Mouse (Mus musculus): ENCODE data around the gene Gm19345. TPM values are rescaled to one million over a fixed set of nuclear protein-coding genes. Genes with fewer than 3 reads are reported as not detected.
A peak's percentile ranks its signal among the peaks of the same experiment; 100 is the strongest.

Gene Gm19345
- polyA plus RNA-seq, 1 experiment from 2014 or later, result not detected

DNA sequence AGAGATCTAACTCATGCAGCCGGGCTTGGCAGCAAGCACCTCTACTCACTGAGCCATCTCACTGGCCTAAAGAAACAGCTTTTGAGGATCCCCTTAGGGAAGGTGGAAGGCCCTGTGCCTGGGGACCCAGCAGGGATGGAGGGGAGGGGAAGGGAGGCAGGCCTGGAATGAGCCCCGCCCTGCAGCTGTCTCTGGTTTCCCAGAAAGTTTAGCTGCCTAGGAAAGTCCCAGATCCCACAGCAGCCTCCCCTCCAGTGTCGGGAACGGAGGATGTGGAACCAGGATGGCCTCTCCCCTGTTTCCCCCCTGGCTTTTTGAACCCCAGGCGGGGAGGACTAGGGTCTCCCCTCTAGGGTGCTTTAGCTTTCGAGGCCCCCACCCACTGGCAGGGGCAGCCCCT is 25.0 kb upstream of the Gm19345 start:
- DNase-seq (no peak), ATAC-seq (ENCODE audit: insufficient read depth) (no peak)
- no peak overlapping the region for H3K4me2 ChIP-seq
- H3K9me3 ChIP-seq (ENCODE audit: low read depth, low read length), result no peaks in the 10 kb centered on the region
- TF ChIP-seq CTCF (IDR thresholded peaks at IDR 0.05; ENCODE audit: low read depth), result no peak
- H3K9ac ChIP-seq, result no peak overlapping the region
- no peak overlapping the region for H3K27ac ChIP-seq (ENCODE audit: low read depth)
- H3K36me3 ChIP-seq (ENCODE audit: insufficient read depth), result no peaks in the 10 kb centered on the region
- peaks cover 21% of the 10 kb centered on the region for H3K4me1 ChIP-seq (ENCODE audit: insufficient read depth)
- WGBS, result 40% methylated on average over 6 of the region's 6 CpGs
- no peak overlapping the region for H3K4me3 ChIP-seq (ENCODE audit: low read depth, low read length)
- H3K27me3 ChIP-seq (ENCODE audit: insufficient read depth, low read length), result peaks cover 6% of the 10 kb centered on the region; the same call in 1 of the 2 replicates

DNA sequence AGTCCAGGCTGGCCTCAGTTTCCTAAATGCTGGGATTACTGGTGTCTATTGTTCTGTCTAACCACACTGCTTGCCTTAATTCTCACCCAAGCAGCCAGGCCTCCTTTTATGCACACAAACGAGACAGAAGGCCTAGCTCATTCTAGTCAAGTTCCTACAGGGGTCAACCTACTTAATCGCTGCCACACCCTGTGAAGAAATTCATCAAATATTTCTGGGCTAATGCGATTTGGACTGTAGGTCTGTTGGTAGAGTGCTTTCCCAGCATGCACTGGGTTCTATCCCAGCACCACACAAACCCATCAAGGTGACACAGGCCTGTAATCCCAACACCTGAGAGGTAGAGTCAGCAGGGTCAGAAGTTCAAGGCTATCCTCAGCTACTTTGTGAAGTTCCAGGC is 22.1 kb upstream of the Gm19345 start:
- no peak for TF ChIP-seq CTCF (IDR thresholded peaks at IDR 0.05; ENCODE audit: low read depth)
- no peak overlapping the region for H3K9ac ChIP-seq
- WGBS, result 66% methylated on average over 3 of the region's 3 CpGs
- H3K27ac ChIP-seq (ENCODE audit: low read depth), result no peak overlapping the region
- no peaks in the 10 kb centered on the region for H3K27me3 ChIP-seq (ENCODE audit: insufficient read depth, low read length)
- no peak overlapping the region for H3K4me2 ChIP-seq
- DNase-seq (no peak), ATAC-seq (ENCODE audit: insufficient read depth) (no peak)
- H3K4me1 ChIP-seq (ENCODE audit: insufficient read depth), result peaks cover 5% of the 10 kb centered on the region
- H3K4me3 ChIP-seq (ENCODE audit: low read depth, low read length), result no peak overlapping the region
- no peaks in the 10 kb centered on the region for H3K9me3 ChIP-seq (ENCODE audit: low read depth, low read length)
- H3K36me3 ChIP-seq (ENCODE audit: insufficient read depth), result no peaks in the 10 kb centered on the region

DNA sequence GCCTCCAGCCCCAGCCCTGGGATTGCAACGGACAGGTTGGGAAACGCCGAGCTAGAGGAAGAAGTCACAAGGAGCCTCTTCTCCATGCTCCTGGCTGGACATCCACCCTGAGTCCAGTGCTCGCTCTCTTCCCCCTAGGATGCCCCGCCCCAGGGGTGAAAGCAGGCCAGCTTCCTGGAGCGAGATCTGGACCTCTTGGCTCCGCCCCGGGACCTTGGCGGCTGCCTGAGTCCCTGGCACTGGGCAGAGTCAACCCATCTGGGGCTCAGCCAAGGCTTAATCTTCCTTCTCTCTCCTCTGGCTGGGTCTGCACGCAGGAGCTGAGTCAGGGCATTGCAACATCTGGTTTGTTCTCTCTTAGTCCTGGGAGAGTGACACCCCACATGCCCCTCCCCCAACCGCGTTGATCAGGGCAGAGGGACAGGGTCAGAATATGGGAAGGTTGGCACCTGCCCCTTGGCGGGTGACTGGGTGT is 21.1 kb upstream of the Gm19345 start:
- Histone ChIP-seq H3K4me3 (ENCODE audit: low read depth, low read length) (no peak overlapping the region), H3K36me3 (ENCODE audit: insufficient read depth) (no peaks in the 10 kb centered on the region), H3K27me3 (ENCODE audit: insufficient read depth, low read length) (no peaks in the 10 kb centered on the region), H3K4me2 (peak overlapping the region; percentile 35), H3K27ac (ENCODE audit: low read depth) (no peak overlapping the region), H3K9ac (peak overlapping the region; percentile 11), H3K9me3 (ENCODE audit: low read depth, low read length) (no peaks in the 10 kb centered on the region), H3K4me1 (ENCODE audit: insufficient read depth) (peaks cover 5% of the 10 kb centered on the region)
- DNase-seq (peak; percentile 63), ATAC-seq (ENCODE audit: insufficient read depth) (peak; percentile 55)
- WGBS, result 14% methylated on average over 13 of the region's 13 CpGs
- no peak for TF ChIP-seq CTCF (IDR thresholded peaks at IDR 0.05; ENCODE audit: low read depth)

DNA sequence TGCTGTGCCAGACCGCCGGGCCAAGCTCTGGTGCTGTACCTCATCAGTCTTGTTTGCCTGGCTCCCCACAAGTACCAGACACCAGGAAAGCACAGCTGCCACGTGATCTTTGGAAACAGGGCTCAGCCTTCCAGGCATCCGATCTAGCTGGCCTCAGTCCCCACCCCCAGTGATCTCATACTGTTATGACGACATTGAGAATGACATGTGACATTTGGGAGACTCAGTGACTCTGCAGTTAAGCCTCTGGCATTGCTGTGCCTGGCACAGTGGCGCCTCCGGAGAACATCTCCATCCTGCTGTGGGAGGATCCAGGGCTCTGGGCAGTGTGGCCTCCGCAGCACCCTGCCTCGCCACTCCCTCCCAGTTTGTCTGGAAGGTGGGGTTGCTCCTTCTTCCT is 20.0 kb upstream of the Gm19345 start:
- Histone ChIP-seq H3K27me3 (ENCODE audit: insufficient read depth, low read length) (no peaks in the 10 kb centered on the region), H3K4me3 (ENCODE audit: low read depth, low read length) (no peak overlapping the region), H3K4me1 (ENCODE audit: insufficient read depth) (peaks cover 5% of the 10 kb centered on the region), H3K27ac (ENCODE audit: low read depth) (no peak overlapping the region), H3K9me3 (ENCODE audit: low read depth, low read length) (no peaks in the 10 kb centered on the region), H3K4me2 (no peak overlapping the region), H3K9ac (no peak overlapping the region), H3K36me3 (ENCODE audit: insufficient read depth) (no peaks in the 10 kb centered on the region)
- WGBS, result 36% methylated on average over 9 of the region's 9 CpGs
- ATAC-seq (ENCODE audit: insufficient read depth), result peak; percentile 37; the same call in 1 of the 2 replicates
- no peak for TF ChIP-seq CTCF (IDR thresholded peaks at IDR 0.05; ENCODE audit: low read depth)
- DNase-seq, result peak; percentile 21

DNA sequence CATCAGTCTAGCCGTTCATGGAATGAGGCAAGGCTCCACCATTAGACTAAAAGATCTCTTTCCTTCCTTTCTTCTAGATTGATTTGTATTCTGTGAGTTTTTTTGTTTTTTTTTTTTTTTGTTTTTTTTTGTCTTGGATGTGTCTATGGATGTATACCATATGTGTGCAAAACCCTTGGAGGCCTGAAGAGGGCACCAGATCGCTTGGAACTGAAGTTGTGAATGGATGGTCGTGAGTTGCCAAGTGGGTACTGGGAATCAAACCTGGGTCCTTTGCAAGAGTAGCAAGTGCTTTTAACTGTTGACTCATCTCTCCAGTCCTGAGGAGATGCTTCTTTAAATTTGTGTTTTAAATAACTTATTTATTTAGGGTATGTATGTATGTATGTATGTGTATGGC is 17.7 kb upstream of the Gm19345 start:
- Histone ChIP-seq H3K9ac (no peak overlapping the region), H3K36me3 (ENCODE audit: insufficient read depth) (no peaks in the 10 kb centered on the region), H3K9me3 (ENCODE audit: low read depth, low read length) (no peaks in the 10 kb centered on the region), H3K4me1 (ENCODE audit: insufficient read depth) (peaks cover 5% of the 10 kb centered on the region), H3K27me3 (ENCODE audit: insufficient read depth, low read length) (no peaks in the 10 kb centered on the region), H3K27ac (ENCODE audit: low read depth) (no peak overlapping the region), H3K4me3 (ENCODE audit: low read depth, low read length) (no peak overlapping the region), H3K4me2 (no peak overlapping the region)
- ATAC-seq (ENCODE audit: insufficient read depth) (no peak), DNase-seq (no peak)
- 54% methylated on average over 3 of the region's 3 CpGs for WGBS
- no peak for TF ChIP-seq CTCF (IDR thresholded peaks at IDR 0.05; ENCODE audit: low read depth)

DNA sequence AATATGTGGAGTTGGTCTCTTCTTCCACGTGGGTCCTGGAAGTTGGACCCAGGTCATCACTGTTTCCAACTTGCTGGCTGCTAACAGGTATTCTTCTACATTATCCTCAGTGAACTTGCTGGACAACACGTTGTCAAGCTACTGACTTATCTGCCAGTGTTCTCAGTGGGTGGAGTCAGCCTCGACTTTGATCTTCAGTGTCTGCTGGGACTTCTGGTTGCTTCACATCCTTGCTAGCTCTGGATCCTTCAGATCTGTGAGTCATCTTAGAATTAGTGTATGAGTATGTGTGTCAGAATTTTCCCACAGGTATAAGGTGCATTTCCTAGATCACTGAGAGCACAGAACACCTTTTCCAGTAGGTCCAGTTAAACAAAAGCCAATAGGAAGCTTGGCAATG is 15.0 kb upstream of the Gm19345 start:
- H3K27me3 ChIP-seq (ENCODE audit: insufficient read depth, low read length), result no peaks in the 10 kb centered on the region

DNA sequence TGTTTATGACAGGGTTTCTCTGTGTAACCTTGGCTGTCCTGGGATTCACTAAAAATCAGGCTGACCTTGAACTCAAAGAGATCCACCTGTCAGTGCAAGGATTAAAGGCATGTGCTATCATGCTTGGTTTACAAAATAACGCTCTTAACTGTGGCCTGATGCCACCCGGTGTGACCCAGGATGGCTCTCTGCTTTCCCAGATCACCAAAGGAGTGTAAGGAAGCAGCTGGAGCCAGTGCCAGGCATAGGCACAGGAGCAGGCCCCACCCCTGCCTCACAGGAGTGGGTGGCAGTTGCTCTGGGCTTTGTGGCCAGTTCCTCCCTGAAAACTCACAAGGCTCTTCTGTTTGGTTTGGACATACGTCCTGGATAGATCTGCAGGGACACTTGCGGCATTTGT is 11.4 kb upstream of the Gm19345 start:
- TF ChIP-seq CTCF (IDR thresholded peaks at IDR 0.05; ENCODE audit: low read depth), result no peak
- no peak overlapping the region for H3K4me2 ChIP-seq
- H3K27ac ChIP-seq (ENCODE audit: low read depth), result no peak overlapping the region
- DNase-seq (no peak), ATAC-seq (ENCODE audit: insufficient read depth) (no peak)
- H3K27me3 ChIP-seq (ENCODE audit: insufficient read depth, low read length), result peaks cover 8% of the 10 kb centered on the region; the same call in 1 of the 2 replicates
- no peak overlapping the region for H3K9ac ChIP-seq
- H3K36me3 ChIP-seq (ENCODE audit: insufficient read depth), result no peaks in the 10 kb centered on the region
- H3K4me3 ChIP-seq (ENCODE audit: low read depth, low read length), result no peak overlapping the region
- 69% methylated on average over 4 of the region's 4 CpGs for WGBS
- H3K9me3 ChIP-seq (ENCODE audit: low read depth, low read length), result no peaks in the 10 kb centered on the region
- H3K4me1 ChIP-seq (ENCODE audit: insufficient read depth), result no peaks in the 10 kb centered on the region

More for the DNA sequence above, 15.0 kb upstream of the Gm19345 start:
- Histone ChIP-seq H3K9me3 (ENCODE audit: low read depth, low read length) (no peaks in the 10 kb centered on the region), H3K9ac (no peak overlapping the region), H3K4me1 (ENCODE audit: insufficient read depth) (no peaks in the 10 kb centered on the region), H3K4me2 (no peak overlapping the region), H3K36me3 (ENCODE audit: insufficient read depth) (no peaks in the 10 kb centered on the region), H3K27ac (ENCODE audit: low read depth) (no peak overlapping the region), H3K4me3 (ENCODE audit: low read depth, low read length) (no peak overlapping the region)
- no peak for TF ChIP-seq CTCF (IDR thresholded peaks at IDR 0.05; ENCODE audit: low read depth)
- WGBS, result 52% methylated on average over 3 of the region's 3 CpGs
- ATAC-seq (ENCODE audit: insufficient read depth) (no peak), DNase-seq (no peak)

DNA sequence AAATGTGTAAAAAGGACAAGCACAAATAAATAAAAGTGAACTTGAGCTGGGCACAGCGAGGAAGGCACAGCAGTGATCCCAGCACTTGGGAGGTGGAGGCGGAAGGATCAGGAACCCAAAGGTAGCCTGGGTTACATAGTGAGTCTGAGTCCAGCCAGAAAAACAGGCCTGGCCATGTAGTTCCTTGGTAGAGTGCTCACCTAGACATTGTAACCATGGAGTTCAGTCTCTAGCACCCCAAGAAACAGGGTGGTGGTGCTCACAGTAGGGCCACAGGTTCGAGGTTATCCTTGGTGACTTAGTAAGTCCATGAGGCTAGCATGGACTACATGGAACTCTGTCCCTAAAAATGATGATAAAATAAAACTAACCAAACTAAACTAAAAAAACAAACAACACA is 10.9 kb upstream of the Gm19345 start:
- Histone ChIP-seq H3K4me2 (no peak overlapping the region), H3K27me3 (ENCODE audit: insufficient read depth, low read length) (peaks cover 8% of the 10 kb centered on the region; the same call in 1 of the 2 replicates), H3K9ac (no peak overlapping the region), H3K9me3 (ENCODE audit: low read depth, low read length) (no peaks in the 10 kb centered on the region), H3K36me3 (ENCODE audit: insufficient read depth) (no peaks in the 10 kb centered on the region), H3K27ac (ENCODE audit: low read depth) (no peak overlapping the region), H3K4me3 (ENCODE audit: low read depth, low read length) (no peak overlapping the region), H3K4me1 (ENCODE audit: insufficient read depth) (no peaks in the 10 kb centered on the region)
- DNase-seq (no peak), ATAC-seq (ENCODE audit: insufficient read depth) (no peak)
- no peak for TF ChIP-seq CTCF (IDR thresholded peaks at IDR 0.05; ENCODE audit: low read depth)
- WGBS, result 74% methylated on average over 3 of the region's 3 CpGs

All from lung, embryonic 14.5 days (tissue).